Mouse (Mus musculus) stomach, postnatal 0 days (tissue): ENCODE measurements around the gene Tob2. TPM values are rescaled to one million over a fixed set of nuclear protein-coding genes. Genes with fewer than 3 reads are reported as not detected.

ENCODE experiments used
- ATAC-seq: fragments of 200-750 bp; cut with Nextera tagmentation; 2 replicates; pipeline ENCODE4 v1.8.0; 2017; ENCODE audit not compliant: low FRiP score, low TSS enrichment
- DNase-seq: peaks from one replicate; pipeline ENCODE4 v3.0.0-alpha.2; 2016; ENCODE audit warnings: low spot score
- H3K27ac ChIP-seq: fragments of 300-500 bp; sonication (generic); replicated peaks from 2 replicates; pipeline ENCODE4 v1.5.1; 2014; ENCODE audit warnings: mild to moderate bottlenecking, control low read depth
- H3K27me3 ChIP-seq: fragments of 300-500 bp; sonication (generic); 2 replicates; pipeline ENCODE4 v1.6.1; 2014; ENCODE audit warnings: low read length; ENCODE audit not compliant: control insufficient read depth, insufficient read depth
- H3K36me3 ChIP-seq: fragments of 300-500 bp; sonication (generic); 2 replicates; pipeline ENCODE4 v1.6.1; 2014; ENCODE audit warnings: low read length, mixed read lengths; ENCODE audit not compliant: control insufficient read depth, insufficient read depth
- H3K4me1 ChIP-seq: fragments of 300-500 bp; sonication (generic); replicated peaks from 2 replicates; pipeline ENCODE4 v1.6.1; 2014; ENCODE audit warnings: antibody characterized with exemption; ENCODE audit not compliant: control insufficient read depth, insufficient read depth
- H3K4me2 ChIP-seq: fragments of 300-500 bp; sonication (generic); replicated peaks from 2 replicates; pipeline ENCODE4 v1.6.1; 2014; ENCODE audit warnings: low read depth, mild to moderate bottlenecking, control low read depth, moderate library complexity
- H3K4me3 ChIP-seq: fragments of 300-500 bp; sonication (generic); 2 replicates; pipeline ENCODE4 v1.5.1; 2014; ENCODE audit warnings: low read depth, low read length, control low read depth
- H3K9ac ChIP-seq: fragments of 300-500 bp; sonication (generic); 2 replicates; pipeline ENCODE4 v1.6.1; 2014; ENCODE audit warnings: mild to moderate bottlenecking, low read length, control low read depth, mixed read lengths
- H3K9me3 ChIP-seq: fragments of 300-500 bp; sonication (generic); 2 replicates; pipeline ENCODE4 v1.6.1; 2016; ENCODE audit warnings: low read length; ENCODE audit not compliant: control insufficient read depth
- CTCF ChIP-seq: IDR thresholded peaks from 2 replicates; pipeline ENCODE4 v1.5.1; 2016; ENCODE audit warnings: antibody characterized with exemption, low read depth, mild to moderate bottlenecking, moderate library complexity
- EP300 ChIP-seq: optimal IDR thresholded peaks from 2 replicates; pipeline ENCODE3; 2016; ENCODE audit warnings: antibody characterized with exemption
- WGBS: fragments of 180-500 bp; shearing (Covaris S2); extraction: QIAGEN DNeasy Blood & Tissue Kit; methylation state at CpG from one replicate; pipeline ENCODE4 v1.1.7; 2014; 5-methylcytosine and 5-hydroxymethylcytosine counted together
- polyA plus RNA-seq: library from polyadenylated mRNA; unstranded; fragments of >200 nt; fragmentation: Nextera tagmentation; extraction: Ambion mirVana; gene quantifications from 2 replicates; pipeline ENCODE4 v1.2.1, GENCODE M21; 2015

Tob2 gene
- polyA plus RNA-seq, 1 experiment from 2014 or later = 20.5 TPM

GRCm38 (mm10) chr15:81894002-81894401 is 35.4 kb upstream of the Tob2 start:
- DNase-seq = peak; percentile 38
- no peaks in the 10 kb centered on the region for H3K4me1 ChIP-seq
- no peak overlapping the region for H3K9ac ChIP-seq
- no peaks in the 10 kb centered on the region for H3K9me3 ChIP-seq
- H3K27ac ChIP-seq = no peak overlapping the region
- peaks cover 8% of the 10 kb centered on the region for H3K36me3 ChIP-seq
- no peaks in the 10 kb centered on the region for H3K27me3 ChIP-seq
- WGBS = 82% methylated on average over 1 of the region's 1 CpGs
- peak; percentile 62 for ATAC-seq
- TF ChIP-seq EP300 (no peak), CTCF (no peak)
- no peak overlapping the region for H3K4me2 ChIP-seq
- H3K4me3 ChIP-seq = no peak overlapping the region

- H3K36me3 ChIP-seq = peaks cover 12% of the 10 kb centered on the region
- no peaks in the 10 kb centered on the region for H3K4me1 ChIP-seq
- 86% methylated on average over 8 of the region's 8 CpGs for WGBS
- DNase-seq = no peak
- H3K27me3 ChIP-seq = no peaks in the 10 kb centered on the region
- no peak for ATAC-seq
- H3K4me2 ChIP-seq = no peak overlapping the region
- H3K27ac ChIP-seq = no peak overlapping the region
- no peak overlapping the region for H3K9ac ChIP-seq
- H3K4me3 ChIP-seq = no peak overlapping the region
- TF ChIP-seq EP300 (no peak), CTCF (no peak)
- H3K9me3 ChIP-seq = no peaks in the 10 kb centered on the region
Observed at GRCm38 (mm10) chr15:81891822-81892580, 33.4 kb upstream of the Tob2 start.

DNA sequence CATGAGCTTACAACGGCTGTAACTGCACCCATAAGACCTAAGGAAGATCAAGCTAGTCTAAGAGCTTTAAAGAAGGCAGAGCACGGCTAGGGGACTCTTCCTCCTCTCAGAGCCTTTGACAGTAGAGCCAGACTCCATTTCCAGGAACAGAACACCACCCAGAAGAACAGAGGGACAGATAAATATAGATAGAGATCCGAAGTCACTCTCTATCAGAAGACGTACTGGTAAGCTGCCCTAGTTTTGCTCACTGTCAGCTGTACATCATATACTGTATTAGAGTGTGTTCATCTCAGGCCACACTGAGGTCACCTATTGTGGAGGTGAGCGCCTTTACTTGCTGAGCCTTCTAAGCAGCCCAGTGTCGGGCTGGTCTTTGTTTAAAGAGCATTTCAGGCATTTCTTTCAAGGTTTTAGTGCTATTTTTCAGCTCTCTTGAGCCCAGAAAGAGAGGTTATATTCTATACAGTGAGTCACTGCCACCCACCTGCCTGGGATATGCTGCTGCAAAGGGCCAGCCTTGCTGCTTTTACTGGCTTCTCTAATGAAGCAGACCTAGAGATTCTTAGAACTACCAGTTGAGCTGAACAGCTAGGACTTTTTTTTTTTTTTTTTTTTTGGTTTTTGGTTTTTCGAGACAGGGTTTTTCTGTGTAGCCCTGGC is 32.7 kb upstream of the Tob2 start:
- H3K36me3 ChIP-seq = peaks cover 12% of the 10 kb centered on the region
- 78% methylated on average over 7 of the region's 7 CpGs for WGBS
- ATAC-seq = no peak

GRCm38 (mm10) chr15:81889175-81889574 is 30.6 kb upstream of the Tob2 start:
- Histone ChIP-seq H3K27me3 (no peaks in the 10 kb centered on the region), H3K27ac (no peak overlapping the region), H3K4me1 (no peaks in the 10 kb centered on the region), H3K4me3 (no peak overlapping the region), H3K36me3 (peaks cover 8% of the 10 kb centered on the region), H3K4me2 (no peak overlapping the region), H3K9me3 (no peaks in the 10 kb centered on the region), H3K9ac (no peak overlapping the region)
- ATAC-seq (no peak), DNase-seq (no peak)
- 91% methylated on average over 7 of the region's 7 CpGs for WGBS
- TF ChIP-seq EP300 (no peak), CTCF (no peak)

More for the DNA sequence above, 32.7 kb upstream of the Tob2 start:
- H3K9ac ChIP-seq = no peak overlapping the region
- DNase-seq = no peak
- no peaks in the 10 kb centered on the region for H3K4me1 ChIP-seq
- no peak overlapping the region for H3K27ac ChIP-seq
- no peaks in the 10 kb centered on the region for H3K27me3 ChIP-seq
- no peaks in the 10 kb centered on the region for H3K9me3 ChIP-seq
- no peak for TF ChIP-seq CTCF
- TF ChIP-seq EP300 = no peak
- H3K4me3 ChIP-seq = no peak overlapping the region
- H3K4me2 ChIP-seq = no peak overlapping the region

DNA sequence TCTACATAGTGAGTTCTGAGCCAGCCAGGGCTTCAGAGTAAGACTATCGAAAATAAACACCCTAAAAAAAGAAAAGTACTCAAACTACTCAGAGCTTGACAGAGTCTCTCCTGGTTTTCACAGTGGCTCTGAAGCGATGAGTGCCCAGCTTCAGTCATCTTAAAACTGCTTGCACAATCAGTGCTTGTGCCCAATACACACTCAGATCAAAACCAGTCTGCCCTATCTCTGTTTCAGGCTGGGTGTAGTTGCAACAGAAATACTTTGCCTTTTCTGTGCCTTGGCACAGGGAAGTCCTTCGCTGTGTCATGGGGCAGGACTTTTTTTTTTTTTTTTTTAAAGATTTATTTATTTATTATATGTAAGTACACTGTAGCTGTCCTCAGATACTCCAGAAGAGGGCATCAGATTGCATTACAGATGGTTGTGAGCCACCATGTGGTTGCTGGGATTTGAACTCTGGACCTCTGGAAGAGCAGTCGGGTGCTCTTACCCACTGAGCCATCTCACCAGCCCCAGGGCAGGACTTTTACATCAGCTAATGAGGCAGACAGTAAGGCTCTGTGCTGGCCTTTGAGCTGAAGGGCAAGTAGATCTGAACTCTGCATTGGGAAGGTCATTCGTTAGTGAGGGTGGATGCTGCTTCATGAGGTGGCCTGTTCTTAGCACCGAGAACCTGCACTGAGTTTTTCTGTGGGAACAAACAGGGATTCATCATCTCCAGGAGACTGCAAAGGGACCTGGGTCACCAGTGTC is 28.4 kb upstream of the Tob2 start:
- 90% methylated on average over 6 of the region's 6 CpGs for WGBS
- TF ChIP-seq EP300 (no peak), CTCF (no peak)
- Histone ChIP-seq H3K4me2 (no peak overlapping the region), H3K9ac (no peak overlapping the region), H3K27ac (no peak overlapping the region), H3K4me1 (no peaks in the 10 kb centered on the region), H3K9me3 (no peaks in the 10 kb centered on the region), H3K4me3 (no peak overlapping the region), H3K27me3 (no peaks in the 10 kb centered on the region), H3K36me3 (peaks cover 5% of the 10 kb centered on the region; the same call in 1 of the 2 replicates)
- DNase-seq (no peak), ATAC-seq (no peak)
